Mouse (Mus musculus): ENCODE data around the gene Syt3. TPM values are rescaled to one million over a fixed set of nuclear protein-coding genes. Genes with fewer than 3 reads are reported as not detected.

The Syt3 gene
- total RNA-seq (2021) = under 1 TPM; 0.35 to 0.49 TPM
- long read RNA-seq, experiment 1 = 0 reads
- long read RNA-seq, experiment 2 = 0 reads

DNA sequence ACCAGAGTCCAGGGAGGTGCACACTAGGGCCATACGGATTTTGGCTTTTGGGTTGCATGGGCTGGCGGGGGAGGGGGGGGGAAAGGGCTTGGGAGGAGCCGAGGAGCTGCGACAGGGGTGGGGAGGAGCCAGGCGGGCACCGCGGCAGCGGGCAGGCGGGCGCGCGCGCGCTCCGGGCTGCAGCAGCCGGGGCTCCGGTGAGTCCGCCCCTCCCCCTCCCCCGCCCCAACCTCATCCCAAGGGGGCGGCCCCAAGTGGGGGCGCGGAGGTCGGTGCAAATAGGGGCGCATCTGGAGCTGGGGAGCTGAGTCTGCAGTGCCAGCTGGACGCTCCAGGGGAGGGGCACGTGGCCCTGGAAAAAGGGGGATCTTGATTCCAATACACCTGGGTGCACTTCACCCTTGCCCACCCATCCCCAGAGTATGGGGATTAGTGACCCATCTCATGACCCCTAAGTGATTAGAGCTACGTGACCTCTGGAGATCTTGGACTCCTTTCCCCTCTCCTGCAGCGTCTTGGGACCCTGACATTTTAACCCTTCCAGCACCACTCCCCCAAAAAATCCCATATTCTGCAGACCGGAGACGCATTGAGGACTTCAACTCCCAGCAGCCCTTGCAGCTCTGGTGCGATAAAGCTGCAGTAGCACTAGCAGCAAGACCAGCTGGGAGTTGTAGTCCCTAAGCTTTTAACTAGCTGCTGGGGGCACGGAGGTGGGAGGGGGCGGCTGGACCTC, at the start of gene Syt3:
Gene Syt3 (plus strand): TSS at position 123 of the 736 bp plus-strand sequence.
- DNase-seq = peak; percentile 53
- intact Hi-C loops (cut with DNase I; ENCODE audit: low total_unique reads) = no loop called here

DNA sequence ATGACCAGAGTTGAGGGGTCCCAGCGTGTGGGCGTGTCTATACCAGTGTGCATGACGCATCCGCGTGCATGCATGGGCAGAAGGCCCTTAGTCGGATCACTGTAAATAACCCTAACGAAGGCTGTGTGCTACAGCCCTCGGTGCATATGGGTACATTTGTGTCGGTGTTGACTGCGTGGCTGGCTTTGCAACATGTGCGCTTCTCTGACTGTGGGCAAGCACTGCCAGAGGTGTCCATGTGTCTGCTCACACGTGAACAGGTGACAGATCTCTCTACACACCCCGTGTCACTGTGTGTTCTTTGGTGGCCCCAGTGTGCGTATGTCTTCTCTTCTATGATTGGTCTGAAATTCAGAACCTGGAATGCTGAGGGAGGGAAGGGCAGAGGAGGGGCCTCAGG, 49.8 kb upstream of the Syt3 start:
- intact Hi-C loops (cut with DNase I; ENCODE audit: low total_unique reads) = no loop called here
- no peak for DNase-seq

DNA sequence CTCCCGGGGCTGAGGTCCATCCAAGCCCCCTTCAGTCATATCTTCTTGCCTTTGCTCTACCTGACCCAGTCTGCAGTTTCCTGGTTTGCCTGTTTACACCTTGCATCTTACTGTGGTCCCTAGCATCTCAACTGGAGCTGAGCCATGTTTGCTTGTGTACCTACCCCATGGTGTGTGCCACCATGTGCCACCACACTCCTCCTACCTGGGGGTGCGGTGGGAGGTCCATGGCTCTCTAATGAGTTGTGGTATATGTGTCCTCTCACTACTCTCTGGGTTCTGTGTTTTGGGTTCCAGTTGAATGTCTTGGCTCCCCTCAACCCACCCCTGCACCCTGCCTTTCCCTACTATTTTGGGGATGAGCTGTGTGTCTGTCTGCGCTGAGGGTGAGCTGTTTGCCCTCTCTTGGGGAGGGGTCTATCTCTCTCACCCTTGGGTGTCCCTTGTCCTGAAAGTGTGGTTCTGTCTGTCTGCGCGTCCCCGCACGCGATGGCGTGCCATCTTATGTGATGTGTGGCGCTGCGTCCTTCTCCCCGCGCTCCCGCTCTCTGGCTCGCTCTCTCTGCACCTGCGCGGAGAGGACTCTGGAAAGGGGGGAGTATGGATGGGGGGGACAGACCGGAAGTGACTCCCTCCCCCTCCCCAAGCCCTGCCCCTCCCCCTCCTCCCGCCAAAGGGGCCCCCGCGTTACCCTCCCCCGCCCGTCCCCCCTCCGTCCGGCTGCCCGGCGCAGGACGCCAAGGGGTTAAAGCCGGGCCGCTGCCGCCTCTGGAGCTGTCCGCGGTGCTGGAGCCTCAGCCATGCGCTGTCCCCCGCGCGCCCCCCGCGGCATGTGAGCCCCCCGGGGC, 48.6 kb upstream of the Syt3 start:
- intact Hi-C loops (cut with DNase I; ENCODE audit: low total_unique reads) = no loop called here
- DNase-seq = peak; percentile 23

DNA sequence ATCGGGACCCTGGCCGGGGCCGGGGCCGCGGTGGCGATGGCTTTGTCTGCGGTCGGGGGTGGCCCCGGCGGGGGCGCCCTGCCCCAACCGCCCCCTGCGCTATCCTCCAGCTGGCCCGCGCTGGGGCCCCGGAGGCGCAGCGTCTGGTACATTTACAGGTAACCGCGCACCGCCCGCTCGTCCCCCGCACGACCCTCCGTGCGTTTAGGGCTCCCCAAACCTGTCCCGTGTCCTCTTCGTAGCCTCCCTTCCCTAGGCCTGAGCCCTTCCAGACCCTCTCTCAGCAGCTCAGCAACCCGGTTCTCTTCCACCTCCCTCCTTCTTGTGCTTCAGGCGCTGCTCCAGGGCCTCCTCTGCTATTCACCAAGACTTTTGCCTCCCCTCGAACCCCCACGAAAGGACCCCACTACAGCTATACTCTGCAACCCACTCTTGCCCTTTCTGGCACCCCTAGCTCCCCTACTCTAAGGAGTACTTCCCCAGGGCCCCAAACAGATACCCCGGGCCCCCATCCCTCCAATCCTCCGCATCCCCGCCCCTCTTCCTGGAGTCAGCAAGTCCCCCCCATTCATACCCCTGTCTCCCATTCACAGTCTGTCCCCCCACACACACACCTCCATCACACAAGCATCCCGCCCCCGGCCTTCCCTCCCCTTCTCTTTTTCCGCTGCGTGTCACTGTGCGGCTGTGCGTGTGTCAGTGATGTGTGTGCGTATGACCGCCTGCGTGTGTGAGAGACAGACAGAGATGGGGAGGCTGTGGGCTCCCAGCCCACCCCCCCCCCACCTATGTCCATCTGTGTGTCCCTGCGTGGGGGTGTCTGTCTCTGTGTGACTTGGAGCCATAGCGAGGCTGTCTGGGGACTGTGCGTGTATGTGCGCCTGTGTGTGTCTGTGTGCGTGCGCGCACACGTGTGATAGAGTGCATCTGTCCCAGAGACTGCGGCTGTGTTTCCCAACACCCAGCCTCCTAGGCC, 47.6 kb upstream of the Syt3 start:
- no peak for DNase-seq
- intact Hi-C loops (cut with DNase I; ENCODE audit: low total_unique reads) = no loop called here

DNA sequence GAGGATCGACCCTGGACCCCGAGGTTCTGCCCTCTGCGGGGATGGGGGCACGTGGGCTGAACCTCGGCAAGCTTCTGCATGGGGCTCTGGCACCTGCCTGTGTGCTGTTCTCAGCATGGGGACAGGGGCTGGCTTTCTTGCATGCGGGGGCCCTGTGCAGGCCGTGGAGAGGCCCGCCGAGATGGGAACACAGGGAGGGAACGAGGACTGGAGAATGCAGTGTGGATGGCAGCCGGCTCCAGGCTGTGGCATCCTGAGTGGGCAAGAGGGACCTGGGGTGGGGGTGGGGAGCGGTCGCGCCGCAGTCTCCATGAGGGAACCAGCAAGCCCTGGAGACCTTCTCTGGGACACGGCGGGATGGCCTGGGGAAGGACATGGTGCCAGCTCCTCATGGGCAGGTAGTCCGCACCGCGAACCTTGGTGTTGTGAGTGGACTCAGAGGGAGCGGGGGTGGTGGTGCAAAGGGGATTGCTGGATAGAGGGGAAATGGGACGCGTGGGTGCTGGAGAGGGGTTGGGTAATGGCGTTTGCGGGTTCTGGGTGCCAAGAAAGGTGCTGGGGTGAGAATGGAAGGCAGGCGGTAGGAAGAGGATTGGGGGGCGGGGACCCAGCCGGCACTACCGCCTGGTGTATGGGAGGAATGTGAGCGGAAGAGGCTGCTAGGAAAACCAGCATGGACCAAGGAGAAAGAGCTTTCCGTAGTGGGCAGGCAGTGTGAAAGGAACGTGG, 46.6 kb upstream of the Syt3 start:
- DNase-seq = no peak
- intact Hi-C loops (cut with DNase I; ENCODE audit: low total_unique reads) = no loop called here

DNA sequence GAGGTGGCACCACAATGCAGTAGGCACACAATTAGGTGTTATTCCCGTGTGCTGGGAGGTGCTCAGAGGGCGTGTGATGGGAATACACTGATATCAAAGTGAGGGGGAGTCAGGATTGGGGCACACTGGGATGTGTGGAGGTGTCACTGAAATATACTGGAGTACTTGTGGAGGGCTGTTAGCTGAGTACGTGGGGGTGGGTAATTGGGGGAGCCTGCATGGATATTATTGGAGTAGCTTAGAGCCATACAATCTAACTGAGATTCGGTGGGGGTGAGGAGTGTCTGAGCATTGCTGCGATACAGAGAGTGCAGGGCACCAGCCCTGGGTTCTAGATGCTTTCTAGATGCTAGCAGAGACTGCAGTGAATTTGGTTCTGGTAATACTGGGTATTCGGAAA, 43.7 kb upstream of the Syt3 start:
- intact Hi-C loops (cut with DNase I; ENCODE audit: low total_unique reads) = no loop called here
- DNase-seq = no peak

DNA sequence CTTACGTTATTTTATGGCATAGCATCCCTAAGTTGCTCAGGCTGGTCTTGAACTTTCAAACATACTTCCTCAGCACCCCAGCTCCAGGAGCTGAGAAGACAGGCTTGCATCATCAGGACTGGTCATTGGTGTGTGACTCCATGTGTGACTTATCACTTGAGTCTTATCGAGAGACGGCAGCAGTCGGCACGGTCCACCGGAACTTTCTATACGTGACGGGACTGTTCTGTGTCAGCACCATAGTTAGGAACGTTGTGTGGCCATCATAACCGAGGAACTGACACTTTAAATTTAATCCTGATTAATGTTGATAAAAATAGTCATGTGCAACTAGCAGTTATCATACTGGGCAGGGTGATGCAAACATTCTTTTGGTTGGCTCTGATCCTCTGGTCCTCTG, 42.8 kb upstream of the Syt3 start:
- intact Hi-C loops (cut with DNase I; ENCODE audit: low total_unique reads) = no loop called here
- DNase-seq = no peak

DNA sequence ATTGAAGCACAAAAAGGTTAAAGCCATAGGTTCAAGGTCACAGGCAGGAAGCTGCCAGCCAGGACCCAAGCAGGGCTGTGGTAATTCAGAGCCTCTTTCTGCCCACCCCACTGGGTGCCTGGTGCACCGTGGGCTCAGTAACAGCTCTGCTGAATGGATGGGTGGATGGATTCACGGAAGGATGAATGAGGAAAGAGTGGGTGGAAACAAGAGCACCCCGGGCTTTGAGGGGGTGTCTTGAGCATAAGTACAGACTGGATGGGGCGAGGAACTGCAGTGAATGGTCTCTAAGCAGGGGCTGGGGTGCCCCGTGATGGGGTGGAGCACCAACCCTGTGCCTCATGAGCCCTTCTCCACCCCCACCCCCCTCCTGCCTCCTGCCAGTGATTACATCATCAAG, 42.2 kb upstream of the Syt3 start:
- intact Hi-C loops (cut with DNase I; ENCODE audit: low total_unique reads) = no loop called here
- no peak for DNase-seq

DNA sequence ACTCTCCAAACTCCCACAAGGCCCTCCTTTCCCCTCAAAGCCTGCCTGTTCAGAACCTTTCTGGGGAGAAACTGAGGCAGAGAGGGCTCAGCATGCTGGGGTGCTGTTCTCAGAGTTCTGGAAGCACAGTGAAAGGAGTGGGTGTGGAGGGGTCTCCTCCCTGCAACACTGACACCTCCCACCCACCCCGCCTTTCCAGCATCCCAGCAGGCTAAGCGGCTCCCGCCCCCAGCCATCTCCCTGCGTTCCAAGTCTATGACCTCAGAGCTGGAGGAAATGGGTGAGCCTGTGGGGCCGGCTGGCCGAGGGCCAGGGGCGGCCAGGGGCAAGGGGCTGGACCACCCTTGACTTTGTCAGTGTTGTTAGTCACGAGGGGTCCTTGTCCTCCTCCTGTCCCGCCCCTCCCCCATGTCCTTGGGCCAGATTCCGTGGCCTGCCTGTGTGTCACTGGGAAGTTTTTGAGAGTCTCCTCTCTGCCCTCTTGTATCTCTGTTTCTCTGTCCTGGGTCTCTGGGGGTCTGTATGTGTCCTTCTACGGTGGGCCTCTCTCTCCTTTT, 40.4 kb upstream of the Syt3 start:
- no peak for DNase-seq
- intact Hi-C loops (cut with DNase I; ENCODE audit: low total_unique reads) = no loop called here

DNA sequence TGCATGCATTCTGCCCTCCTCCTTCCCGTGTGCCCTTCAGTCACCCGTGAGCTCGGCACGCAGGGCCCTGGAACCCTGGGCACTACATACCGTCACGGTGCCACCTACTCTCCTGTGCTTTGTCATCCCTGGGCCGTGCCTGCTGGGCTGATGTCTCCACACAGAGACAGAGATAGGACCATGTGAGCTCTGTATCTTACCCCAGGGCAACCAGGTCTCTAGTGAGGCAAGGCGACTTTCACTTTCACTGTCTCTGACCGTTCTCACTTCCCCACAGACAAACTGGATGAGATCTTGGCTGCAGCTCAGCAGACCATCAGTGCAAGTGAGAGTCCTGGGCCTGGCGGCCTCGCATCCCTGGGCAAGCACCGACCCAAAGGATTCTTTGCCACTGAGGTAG, 39.3 kb upstream of the Syt3 start:
- no peak for DNase-seq
- intact Hi-C loops (cut with DNase I; ENCODE audit: low total_unique reads) = no loop called here

DNA sequence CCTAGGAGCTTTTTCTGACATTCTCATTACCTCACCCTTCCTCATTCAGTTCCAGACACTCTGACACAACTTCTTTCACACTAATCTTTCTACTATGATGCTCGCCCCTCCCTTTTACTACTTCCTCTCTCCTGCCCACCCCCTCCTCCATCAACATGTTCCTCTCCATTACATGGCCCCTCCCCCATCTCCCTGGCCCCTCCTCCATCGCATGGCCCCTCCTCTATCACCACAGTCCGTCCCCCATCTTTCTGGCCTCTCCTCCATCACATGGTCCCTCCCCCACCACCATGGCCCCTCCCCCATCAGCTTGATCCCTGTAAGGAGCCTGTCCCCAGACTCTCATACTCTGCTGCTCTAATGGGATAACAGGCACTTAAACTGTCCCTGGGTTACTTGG, 34.9 kb upstream of the Syt3 start:
- no peak for DNase-seq
- intact Hi-C loops (cut with DNase I; ENCODE audit: low total_unique reads) = no loop called here

DNA sequence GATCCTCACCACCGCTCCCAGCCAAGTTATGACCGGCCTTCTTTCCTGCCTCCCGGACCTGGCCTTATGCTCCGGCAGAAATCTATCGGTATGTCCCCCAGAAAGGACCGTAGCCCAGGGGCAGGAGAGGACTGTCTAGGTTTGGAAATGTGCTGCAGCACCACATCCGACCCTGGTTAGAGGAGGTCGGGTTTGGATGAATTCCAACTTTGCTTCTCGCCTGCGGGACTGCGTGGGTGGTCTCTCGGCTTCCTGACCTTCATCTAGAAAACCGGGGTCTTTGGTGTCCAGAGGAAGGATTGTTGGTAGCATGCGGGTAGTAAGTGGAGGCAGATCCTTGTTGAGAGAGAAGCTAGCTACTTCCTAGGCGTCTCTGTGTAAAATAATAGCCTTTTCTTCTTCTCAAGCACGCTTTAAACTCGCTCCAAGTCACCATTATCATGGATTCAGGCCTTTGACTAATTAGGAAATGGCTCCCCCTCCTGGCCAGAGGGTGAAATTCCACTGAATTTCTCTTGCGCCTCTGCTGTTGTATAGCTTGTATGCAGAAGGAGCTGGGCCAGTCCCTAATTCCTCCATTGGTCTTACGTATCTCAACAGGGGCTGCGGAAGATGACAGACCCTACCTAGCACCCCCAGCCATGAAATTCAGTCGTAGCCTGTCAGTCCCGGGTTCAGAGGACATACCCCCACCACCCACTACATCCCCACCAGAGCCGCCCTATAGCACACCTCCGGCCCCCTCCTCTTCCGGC, 32.8 kb upstream of the Syt3 start:
- peak; percentile 64 for DNase-seq
- intact Hi-C loops (cut with DNase I; ENCODE audit: low total_unique reads) = loop anchor here (2.0 kb wide), 1 partner anchor 88 kb away; no protein-coding TSS in a partner anchor

DNA sequence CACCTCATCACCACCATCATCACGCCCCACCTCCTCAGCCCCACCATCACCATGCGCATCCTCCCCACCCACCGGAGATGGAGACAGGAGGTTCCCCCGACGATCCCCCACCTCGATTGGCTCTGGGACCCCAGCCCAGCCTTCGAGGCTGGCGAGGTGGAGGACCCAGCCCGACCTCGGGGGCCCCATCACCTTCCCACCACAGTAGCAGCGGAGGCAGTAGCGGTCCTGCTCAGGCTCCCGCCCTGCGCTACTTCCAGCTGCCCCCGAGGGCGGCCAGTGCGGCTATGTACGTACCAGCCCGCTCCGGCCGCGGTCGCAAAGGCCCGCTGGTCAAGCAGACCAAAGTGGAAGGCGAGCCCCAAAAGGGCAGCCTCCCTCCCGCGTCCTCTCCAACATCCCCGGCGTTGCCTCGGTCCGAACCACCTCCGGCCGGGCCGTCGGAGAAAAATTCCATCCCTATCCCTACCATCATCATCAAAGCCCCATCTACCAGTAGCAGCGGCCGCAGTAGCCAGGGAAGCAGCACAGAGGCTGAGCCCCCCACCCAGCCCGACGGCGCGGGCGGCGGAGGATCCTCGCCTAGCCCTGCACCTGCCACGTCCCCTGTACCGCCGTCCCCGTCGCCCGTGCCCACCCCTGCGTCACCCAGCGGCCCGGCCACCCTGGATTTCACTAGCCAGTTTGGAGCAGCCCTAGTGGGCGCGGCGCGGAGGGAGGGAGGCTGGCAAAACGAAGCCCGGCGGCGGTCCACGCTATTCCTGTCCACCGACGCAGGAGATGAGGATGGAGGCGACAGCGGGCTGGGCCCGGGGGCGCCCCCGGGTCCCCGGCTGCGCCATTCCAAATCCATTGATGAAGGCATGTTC, 31.8 kb upstream of the Syt3 start:
- intact Hi-C loops (cut with DNase I; ENCODE audit: low total_unique reads) = loop anchor here (2.0 kb wide), 1 partner anchor 89 kb away; no protein-coding TSS in a partner anchor
- no peak for DNase-seq

DNA sequence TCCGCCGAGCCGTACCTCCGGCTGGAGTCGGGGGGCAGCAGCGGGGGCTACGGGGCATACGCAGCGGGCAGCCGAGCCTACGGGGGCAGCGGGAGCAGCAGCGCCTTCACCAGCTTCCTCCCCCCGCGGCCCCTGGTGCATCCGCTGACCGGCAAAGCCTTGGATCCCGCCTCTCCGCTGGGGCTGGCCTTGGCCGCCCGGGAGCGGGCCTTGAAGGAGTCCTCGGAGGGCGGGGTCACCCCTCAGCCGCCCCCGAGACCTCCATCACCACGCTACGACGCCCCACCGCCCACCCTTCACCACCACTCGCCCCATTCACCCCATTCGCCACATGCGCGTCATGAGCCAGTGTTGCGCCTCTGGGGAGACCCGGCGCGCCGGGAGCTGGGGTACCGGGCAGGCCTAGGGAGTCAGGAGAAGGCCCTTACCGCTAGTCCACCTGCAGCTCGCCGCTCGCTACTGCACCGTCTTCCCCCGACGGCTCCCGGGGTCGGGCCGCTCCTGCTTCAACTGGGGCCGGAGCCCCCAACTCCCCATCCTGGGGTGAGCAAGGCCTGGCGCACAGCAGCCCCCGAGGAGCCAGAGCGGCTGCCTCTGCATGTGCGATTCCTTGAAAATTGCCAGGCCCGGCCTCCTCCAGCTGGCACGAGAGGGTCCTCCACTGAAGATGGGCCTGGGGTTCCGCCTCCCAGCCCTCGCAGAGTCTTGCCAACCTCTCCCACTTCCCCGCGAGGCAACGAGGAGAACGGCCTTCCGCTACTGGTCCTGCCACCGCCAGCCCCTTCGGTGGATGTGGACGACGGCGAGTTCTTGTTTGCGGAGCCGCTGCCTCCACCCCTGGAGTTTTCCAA, 30.9 kb upstream of the Syt3 start:
- intact Hi-C loops (cut with DNase I; ENCODE audit: low total_unique reads) = no loop called here

DNA sequence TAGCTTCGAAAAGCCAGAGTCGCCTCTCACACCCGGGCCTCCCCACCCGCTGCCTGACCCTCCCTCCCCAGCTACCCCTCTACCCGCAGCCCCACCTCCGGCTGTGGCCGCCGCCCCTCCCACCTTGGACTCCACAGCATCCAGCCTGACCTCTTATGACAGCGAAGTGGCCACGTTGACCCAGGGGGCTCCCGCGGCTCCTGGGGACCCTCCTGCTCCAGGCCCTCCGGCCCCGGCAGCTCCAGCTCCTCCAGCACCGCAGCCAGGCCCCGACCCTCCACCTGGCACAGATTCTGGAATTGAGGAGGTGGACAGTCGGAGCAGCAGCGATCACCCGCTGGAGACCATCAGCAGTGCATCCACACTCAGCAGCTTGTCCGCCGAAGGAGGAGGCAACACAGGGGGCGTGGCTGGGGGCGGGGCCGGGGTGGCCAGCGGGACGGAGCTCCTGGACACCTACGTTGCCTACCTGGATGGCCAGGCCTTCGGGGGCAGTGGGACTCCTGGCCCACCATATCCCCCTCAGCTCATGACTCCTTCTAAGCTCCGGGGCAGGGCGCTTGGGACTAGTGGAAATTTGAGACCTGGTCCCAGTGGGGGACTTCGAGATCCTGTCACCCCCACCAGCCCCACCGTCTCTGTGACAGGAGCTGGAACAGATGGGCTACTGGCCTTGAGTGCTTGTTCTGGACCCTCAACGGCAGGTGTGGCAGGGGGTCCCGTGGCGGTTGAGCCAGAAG, 30.1 kb upstream of the Syt3 start:
- DNase-seq = no peak
- intact Hi-C loops (cut with DNase I; ENCODE audit: low total_unique reads) = no loop called here

More for the DNA sequence above, 30.9 kb upstream of the Syt3 start:
- DNase-seq = no peak

DNA sequence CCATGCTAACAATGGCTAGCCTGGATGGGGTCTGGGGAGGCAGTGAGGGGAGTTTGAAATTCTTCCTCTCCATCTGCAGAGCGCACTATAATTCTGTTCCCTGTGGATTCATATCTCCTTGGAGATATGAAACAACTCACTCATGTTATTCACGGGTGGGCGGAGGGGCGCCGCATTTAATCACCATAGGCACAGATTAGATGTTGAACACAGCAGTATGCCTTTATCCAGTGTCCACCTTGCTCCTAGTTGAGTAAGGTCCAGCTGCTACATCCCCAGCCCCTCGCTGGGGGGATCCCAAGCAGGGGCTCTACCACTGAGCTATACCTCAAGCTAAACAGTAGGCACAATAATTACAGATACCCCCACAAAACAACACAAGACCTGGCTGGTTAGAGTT, 28.5 kb upstream of the Syt3 start:
- intact Hi-C loops (cut with DNase I; ENCODE audit: low total_unique reads) = no loop called here
- DNase-seq = no peak
